Mouse (Mus musculus) intestine, postnatal 0 days (tissue): ENCODE measurements around the gene 4930519G04Rik. TPM values are rescaled to one million over a fixed set of nuclear protein-coding genes. Genes with fewer than 3 reads are reported as not detected.
A peak's percentile ranks its signal among the peaks of the same experiment; 100 is the strongest.

ENCODE experiments used
- ATAC-seq: fragments of 200-750 bp; cut with Nextera tagmentation; 2 replicates; pipeline ENCODE4 v1.8.0; 2017; ENCODE audit warnings: mild to moderate bottlenecking, moderate TSS enrichment, moderate library complexity
- H3K27ac ChIP-seq: fragments of 300-500 bp; sonication (generic); 2 replicates; pipeline ENCODE4 v1.5.1; 2014; ENCODE audit warnings: mild to moderate bottlenecking, low read depth, low read length, moderate library complexity
- H3K27me3 ChIP-seq: fragments of 300-500 bp; sonication (generic); replicated peaks from 2 replicates; pipeline ENCODE4 v1.6.1; 2014; ENCODE audit warnings: low read length, mixed read lengths; ENCODE audit not compliant: control insufficient read depth, insufficient read depth
- H3K36me3 ChIP-seq: fragments of 300-500 bp; sonication (generic); 2 replicates; pipeline ENCODE4 v1.6.1; 2014; ENCODE audit warnings: mild to moderate bottlenecking, moderate library complexity; ENCODE audit not compliant: control insufficient read depth, insufficient read depth
- H3K4me1 ChIP-seq: fragments of 300-500 bp; sonication (generic); replicated peaks from 2 replicates; pipeline ENCODE4 v1.6.1; 2014; ENCODE audit warnings: antibody characterized with exemption, low read length, mixed read lengths; ENCODE audit not compliant: control insufficient read depth, insufficient read depth
- H3K4me2 ChIP-seq: fragments of 300-500 bp; sonication (generic); replicated peaks from 2 replicates; pipeline ENCODE4 v1.6.1; 2014; ENCODE audit warnings: low read depth, mild to moderate bottlenecking, moderate library complexity
- H3K4me3 ChIP-seq: fragments of 300-500 bp; sonication (generic); 2 replicates; pipeline ENCODE4 v1.5.1; 2014; ENCODE audit warnings: low read depth, low read length
- H3K9ac ChIP-seq: fragments of 300-500 bp; sonication (generic); 2 replicates; pipeline ENCODE4 v1.6.1; 2014; ENCODE audit warnings: mild to moderate bottlenecking, low read depth, low read length
- H3K9me3 ChIP-seq: fragments of 300-500 bp; sonication (generic); 2 replicates; pipeline ENCODE4 v1.6.1; 2016; ENCODE audit warnings: mixed run types; ENCODE audit not compliant: control insufficient read depth
- CTCF ChIP-seq: sonication (generic); IDR thresholded peaks from 2 replicates; pipeline ENCODE4 v1.5.1; 2016; ENCODE audit warnings: low read depth, mild to moderate bottlenecking, control low read depth, antibody characterized with exemption, moderate library complexity
- WGBS: fragments of 180-500 bp; shearing (Covaris S2); extraction: QIAGEN DNeasy Blood & Tissue Kit; methylation state at CpG from one replicate; pipeline ENCODE4 v1.1.7; 2014; 5-methylcytosine and 5-hydroxymethylcytosine counted together
- microRNA-seq: library from miRNA; unstranded; fragments of <30 nt; microRNA quantifications from one replicate; pipeline ENCODE4, GENCODE M21; 2016
- polyA plus RNA-seq: library from polyadenylated mRNA; unstranded; fragments of >200 nt; fragmentation: Nextera tagmentation; extraction: Ambion mirVana; gene quantifications from 2 replicates; pipeline ENCODE4 v1.2.1, GENCODE M21; 2015

4930519G04Rik gene
- polyA plus RNA-seq, 1 experiment from 2014 or later: not detected

GRCm38 (mm10) chr5:114922366-114922731 lies 68.9 kb downstream of the 4930519G04Rik start:
- Histone ChIP-seq H3K9me3 (no peaks in the 10 kb centered on the region), H3K27ac (peak overlapping the region; percentile 76), H3K4me3 (0 out of 2 replicates have a peak overlapping the region, but pooled peaks have one; percentile 27), H3K27me3 (no peaks in the 10 kb centered on the region), H3K4me2 (peak overlapping the region; percentile 64), H3K4me1 (no peaks in the 10 kb centered on the region), H3K9ac (no peak overlapping the region), H3K36me3 (no peaks in the 10 kb centered on the region)
- peak; percentile 5; the same call in 1 of the 2 replicates for ATAC-seq
- TF ChIP-seq CTCF: no peak
- 53% methylated on average over 10 of the region's 10 CpGs for WGBS

GRCm38 (mm10) chr5:114922998-114923473 lies 69.6 kb downstream of the 4930519G04Rik start, which contains the start of gene Oasl1:
Gene Oasl1 (plus strand): TSS chr5:114923240.
- TF ChIP-seq CTCF: no peak
- Histone ChIP-seq H3K4me2 (peak within 1 kb of the TSS; percentile 64), H3K27me3 (no peaks in the 10 kb centered on the region), H3K9ac (no peak within 1 kb of the TSS; the same call in 1 of the 2 replicates), H3K27ac (peak within 1 kb of the TSS; percentile 76), H3K4me3 (peak within 1 kb of the TSS; percentile 27), H3K36me3 (peaks cover 2% of the 10 kb centered on the region; the same call in 1 of the 2 replicates), H3K9me3 (no peaks in the 10 kb centered on the region), H3K4me1 (no peaks in the 10 kb centered on the region)
- ATAC-seq: peak; percentile 54
- 5% methylated on average over 15 of the region's 15 CpGs for WGBS

GRCm38 (mm10) chr5:114926153-114926684 lies 72.8 kb downstream of the 4930519G04Rik start:
- Histone ChIP-seq H3K27me3 (no peaks in the 10 kb centered on the region), H3K36me3 (peaks cover 8% of the 10 kb centered on the region; the same call in 1 of the 2 replicates), H3K4me1 (no peaks in the 10 kb centered on the region), H3K9ac (no peak overlapping the region), H3K9me3 (no peaks in the 10 kb centered on the region), H3K27ac (peak overlapping the region; percentile 16; the same call in 1 of the 2 replicates), H3K4me2 (no peak overlapping the region), H3K4me3 (no peak overlapping the region)
- TF ChIP-seq CTCF: no peak
- WGBS: 79% methylated on average over 1 of the region's 1 CpGs
- ATAC-seq: no peak

GRCm38 (mm10) chr5:114926753-114927152 lies 73.3 kb downstream of the 4930519G04Rik start:
- Histone ChIP-seq H3K27me3 (no peaks in the 10 kb centered on the region), H3K4me2 (no peak overlapping the region), H3K36me3 (peaks cover 8% of the 10 kb centered on the region; the same call in 1 of the 2 replicates), H3K9ac (no peak overlapping the region), H3K4me3 (no peak overlapping the region), H3K4me1 (no peaks in the 10 kb centered on the region), H3K9me3 (no peaks in the 10 kb centered on the region), H3K27ac (peak overlapping the region; percentile 16; the same call in 1 of the 2 replicates)
- whole genome bisulfite sequencing: 52% methylated on average over 9 of the region's 9 CpGs
- peak; percentile 60 for ATAC-seq
- TF ChIP-seq CTCF: no peak

GRCm38 (mm10) chr5:114931626-114932025 lies 78.2 kb downstream of the 4930519G04Rik start:
- no peaks in the 10 kb centered on the region for H3K27me3 ChIP-seq
- H3K27ac ChIP-seq: no peak overlapping the region
- H3K9ac ChIP-seq: no peak overlapping the region
- 59% methylated on average over 5 of the region's 5 CpGs for WGBS
- TF ChIP-seq CTCF: no peak
- no peak overlapping the region for H3K4me2 ChIP-seq
- ATAC-seq: no peak
- H3K4me1 ChIP-seq: no peaks in the 10 kb centered on the region
- H3K9me3 ChIP-seq: no peaks in the 10 kb centered on the region
- H3K4me3 ChIP-seq: no peak overlapping the region
- H3K36me3 ChIP-seq: peaks cover 13% of the 10 kb centered on the region; the same call in 1 of the 2 replicates

GRCm38 (mm10) chr5:114933206-114933605 lies 79.7 kb downstream of the 4930519G04Rik start:
- ATAC-seq: peak; percentile 26; the same call in 1 of the 2 replicates
- no peaks in the 10 kb centered on the region for H3K27me3 ChIP-seq
- TF ChIP-seq CTCF: no peak
- peaks cover 15% of the 10 kb centered on the region; the same call in 1 of the 2 replicates for H3K36me3 ChIP-seq
- H3K4me2 ChIP-seq: no peak overlapping the region
- 63% methylated on average over 8 of the region's 8 CpGs for WGBS
- no peak overlapping the region for H3K4me3 ChIP-seq
- no peaks in the 10 kb centered on the region for H3K4me1 ChIP-seq
- H3K27ac ChIP-seq: no peak overlapping the region
- no peaks in the 10 kb centered on the region for H3K9me3 ChIP-seq
- H3K9ac ChIP-seq: no peak overlapping the region

Small RNA genes within 50 kb of the gene (microRNA-seq; reads per million reads assigned to microRNA genes)
- 5.2 reads per million, percentile 13 among the genes with 10 or more reads in this experiment for gene Mir6240

Other genes starting within 250 kb of the 4930519G04Rik start
- 0.70 and 1.0 TPM in 2 replicates for gene Trpv4, start 195.2 kb upstream of the 4930519G04Rik start, polyA plus RNA-seq
- 111 and 115 TPM in 2 replicates for gene Gltp, start 162.7 kb upstream of the 4930519G04Rik start, polyA plus RNA-seq
- gene Tchp, start 145.9 kb upstream of the 4930519G04Rik start, polyA plus RNA-seq: 3.7 and 4.2 TPM in 2 replicates
- gene Ankrd13a, start 79.0 kb upstream of the 4930519G04Rik start, polyA plus RNA-seq: 59.7 and 61.9 TPM in 2 replicates
- gene Git2, start 78.1 kb upstream of the 4930519G04Rik start, polyA plus RNA-seq: 13.8 and 17.8 TPM in 2 replicates
- gene 1500011B03Rik, start 30.2 kb upstream of the 4930519G04Rik start, polyA plus RNA-seq: 59.0 and 60.5 TPM in 2 replicates
- gene Gm9936, start 5.0 kb downstream of the 4930519G04Rik start, polyA plus RNA-seq: 0.08 TPM in 1 of 2 replicates, not detected in the other
- gene Oasl2, start 43.3 kb downstream of the 4930519G04Rik start, polyA plus RNA-seq: 78.7 and 88.6 TPM in 2 replicates
- gene Oasl1, start 69.6 kb downstream of the 4930519G04Rik start, polyA plus RNA-seq: 20.1 and 25.5 TPM in 2 replicates
- 55.6 and 56.5 TPM in 2 replicates for gene 2210016L21Rik, start 88.5 kb downstream of the 4930519G04Rik start, polyA plus RNA-seq
- gene Hnf1a, start 117.4 kb downstream of the 4930519G04Rik start, polyA plus RNA-seq: 15.9 and 16.1 TPM in 2 replicates
- gene Sppl3, start 157.5 kb downstream of the 4930519G04Rik start, polyA plus RNA-seq: 19.5 and 20.8 TPM in 2 replicates
- 13.8 and 17.0 TPM in 2 replicates for gene Gm10401, start 244.6 kb downstream of the 4930519G04Rik start, polyA plus RNA-seq